Mouse (Mus musculus) intestine, embryonic 15.5 days (tissue): Measurements from ENCODE around the gene Adam33. TPM values are rescaled to one million over a fixed set of nuclear protein-coding genes. Genes with fewer than 3 reads are reported as not detected.

Experiments
- ATAC-seq: fragments of 200-750 bp; cut with Nextera tagmentation; 2 replicates; pipeline ENCODE4 v1.8.0; 2017; ENCODE audit warnings: moderate TSS enrichment, moderate library complexity
- H3K27ac ChIP-seq: fragments of 300-500 bp; sonication (generic); 2 replicates; pipeline ENCODE4 v1.5.1; 2015; ENCODE audit warnings: mild to moderate bottlenecking, inconsistent platforms
- H3K27me3 ChIP-seq: fragments of 300-500 bp; sonication (generic); replicated peaks from 2 replicates; pipeline ENCODE4 v1.6.1; 2015; ENCODE audit warnings: inconsistent platforms
- H3K36me3 ChIP-seq: fragments of 300-500 bp; sonication (generic); 2 replicates; pipeline ENCODE4 v1.6.1; 2015; ENCODE audit warnings: inconsistent platforms
- H3K4me1 ChIP-seq: fragments of 300-500 bp; sonication (generic); replicated peaks from 2 replicates; pipeline ENCODE4 v1.6.1; 2015; ENCODE audit warnings: inconsistent platforms
- H3K4me2 ChIP-seq: fragments of 300-500 bp; sonication (generic); replicated peaks from 2 replicates; pipeline ENCODE4 v1.6.1; 2015; ENCODE audit warnings: mild to moderate bottlenecking, inconsistent platforms
- H3K4me3 ChIP-seq: fragments of 300-500 bp; sonication (generic); replicated peaks from 2 replicates; pipeline ENCODE4 v1.5.1; 2015; ENCODE audit warnings: inconsistent platforms
- H3K9ac ChIP-seq: fragments of 300-500 bp; sonication (generic); 2 replicates; pipeline ENCODE4 v1.6.1; 2015; ENCODE audit warnings: inconsistent platforms
- H3K9me3 ChIP-seq: fragments of 300-500 bp; sonication (generic); 2 replicates; pipeline ENCODE4 v1.6.1; 2016; ENCODE audit warnings: inconsistent platforms
- WGBS: fragments of 180-500 bp; shearing (Covaris S2); methylation state at CpG from one replicate; pipeline ENCODE4 v1.1.7; 2015; 5-methylcytosine and 5-hydroxymethylcytosine counted together
- polyA plus RNA-seq: library from polyadenylated mRNA; unstranded; fragments of >200 nt; fragmentation: Nextera tagmentation; extraction: Ambion mirVana; gene quantifications from 2 replicates; pipeline ENCODE4 v1.2.1, GENCODE M21; 2015

Gene Adam33
- polyA plus RNA-seq, 1 experiment from 2014 or later = 3.3 TPM

DNA sequence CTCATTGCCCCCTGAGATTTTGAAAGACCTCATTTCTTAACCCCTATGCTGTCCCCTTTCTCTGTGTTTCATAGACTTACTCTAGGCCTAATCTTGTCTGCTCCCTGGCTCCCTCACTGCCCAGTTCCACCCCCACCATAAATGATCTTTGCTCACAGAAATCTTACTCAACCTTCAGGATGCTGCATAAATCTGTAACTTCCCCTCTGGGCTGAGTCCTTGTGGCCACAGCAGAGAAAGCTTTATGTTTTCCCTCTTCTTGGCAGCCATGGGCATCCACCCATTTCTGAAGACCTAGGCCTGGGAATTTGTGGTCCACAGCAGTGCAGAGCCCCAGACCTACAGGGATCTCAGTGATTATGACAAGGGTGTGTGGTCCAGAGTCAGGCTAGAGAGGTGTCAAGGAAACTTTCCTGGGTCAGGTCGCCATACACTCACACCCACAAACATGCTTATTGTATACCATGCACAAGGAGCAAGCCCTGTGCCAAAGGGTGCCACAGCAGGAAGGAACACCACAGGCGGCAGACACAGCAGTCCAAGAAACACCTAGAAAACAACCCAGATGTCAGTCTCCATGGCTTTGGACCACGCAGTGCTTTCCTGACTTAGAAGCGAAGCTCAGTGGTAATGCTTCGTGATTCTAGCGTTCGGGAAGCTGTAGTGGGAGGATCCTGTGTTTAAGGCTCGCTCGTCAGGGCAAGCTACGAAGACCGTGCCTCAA, 23.2 kb upstream of the Adam33 start, which contains the start of gene Siglec1:
Siglec1 (minus strand) TSS at position 99 of the 724 bp plus-strand sequence.
- Histone ChIP-seq H3K9me3 (no peaks in the 10 kb centered on the region), H3K4me1 (no peaks in the 10 kb centered on the region), H3K4me3 (no peak within 1 kb of the TSS), H3K4me2 (no peak within 1 kb of the TSS), H3K36me3 (no peaks in the 10 kb centered on the region), H3K27ac (no peak within 1 kb of the TSS), H3K9ac (no peak within 1 kb of the TSS), H3K27me3 (no peaks in the 10 kb centered on the region)
- WGBS = 82% methylated on average over 11 of the region's 11 CpGs
- no peak for ATAC-seq

DNA sequence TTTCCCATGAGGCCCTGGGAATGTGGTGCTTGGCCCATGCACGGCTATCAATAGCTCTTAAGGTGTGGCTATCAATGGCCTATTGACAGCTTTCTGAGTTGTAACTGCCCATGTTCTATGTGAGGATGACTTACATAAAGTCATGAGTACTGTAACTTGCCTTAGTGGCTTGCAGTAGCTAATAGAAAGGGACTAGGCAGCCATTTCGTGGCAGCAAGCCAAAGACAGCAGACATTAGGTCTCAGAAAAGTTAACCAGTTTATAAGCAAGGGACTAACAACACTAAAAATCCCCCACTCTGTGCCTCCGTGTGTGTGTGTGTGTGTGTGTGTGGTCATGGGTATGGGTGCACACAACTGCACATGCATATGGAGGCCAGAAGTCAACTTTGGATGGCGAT, 20.6 kb upstream of the Adam33 start:
- no peak overlapping the region for H3K9ac ChIP-seq
- no peak overlapping the region for H3K4me2 ChIP-seq
- 77% methylated on average over 4 of the region's 4 CpGs for WGBS
- H3K4me3 ChIP-seq = no peak overlapping the region
- no peak for ATAC-seq
- no peaks in the 10 kb centered on the region for H3K9me3 ChIP-seq
- H3K4me1 ChIP-seq = no peaks in the 10 kb centered on the region
- H3K36me3 ChIP-seq = no peaks in the 10 kb centered on the region
- H3K27me3 ChIP-seq = no peaks in the 10 kb centered on the region
- H3K27ac ChIP-seq = no peak overlapping the region

DNA sequence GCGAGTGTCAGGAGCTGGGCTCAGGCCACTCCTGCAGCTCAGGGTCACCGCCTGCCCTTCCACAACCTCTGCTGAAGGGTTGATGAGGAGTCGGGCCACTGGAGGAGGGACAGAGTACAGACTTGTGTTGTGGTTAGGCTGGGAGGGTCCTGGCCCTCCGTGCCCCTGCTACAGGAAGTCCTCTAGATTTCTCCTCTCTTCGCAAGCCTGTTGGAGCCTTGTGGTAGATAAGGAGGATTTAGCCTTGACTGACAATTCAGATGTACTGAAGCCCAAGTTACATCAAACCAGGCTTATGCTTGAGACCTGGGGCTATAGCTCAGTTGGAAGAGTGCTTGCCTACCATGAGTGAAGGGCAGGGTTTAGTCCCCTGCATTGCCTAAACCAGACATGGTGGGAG, 16.9 kb upstream of the Adam33 start:
- Histone ChIP-seq H3K36me3 (no peaks in the 10 kb centered on the region), H3K27me3 (peaks cover 4% of the 10 kb centered on the region; the same call in 1 of the 2 replicates), H3K4me1 (no peaks in the 10 kb centered on the region), H3K9ac (no peak overlapping the region), H3K27ac (no peak overlapping the region), H3K4me2 (no peak overlapping the region), H3K4me3 (no peak overlapping the region), H3K9me3 (no peaks in the 10 kb centered on the region)
- no peak for ATAC-seq
- 78% methylated on average over 5 of the region's 5 CpGs for WGBS

DNA sequence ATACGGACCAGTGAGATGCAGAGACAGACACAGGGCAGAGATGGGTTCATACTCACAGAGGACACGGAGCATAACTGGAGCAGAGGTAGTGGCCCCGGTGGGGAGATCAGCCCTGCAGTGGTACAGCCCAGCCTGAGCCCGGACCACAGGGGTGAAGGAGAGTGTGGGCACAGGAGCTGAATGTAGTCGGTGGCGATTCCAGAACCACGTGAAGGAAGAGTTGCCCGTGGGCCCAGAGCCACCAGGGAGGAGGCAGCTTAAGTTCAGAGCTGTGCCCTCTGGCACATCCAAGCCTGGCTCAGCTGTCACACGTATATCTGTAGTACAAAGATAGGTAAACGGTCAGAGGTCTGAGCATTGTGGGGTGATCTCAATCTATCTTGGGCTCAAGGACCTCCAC, 8.9 kb upstream of the Adam33 start:
- no peak for ATAC-seq

DNA sequence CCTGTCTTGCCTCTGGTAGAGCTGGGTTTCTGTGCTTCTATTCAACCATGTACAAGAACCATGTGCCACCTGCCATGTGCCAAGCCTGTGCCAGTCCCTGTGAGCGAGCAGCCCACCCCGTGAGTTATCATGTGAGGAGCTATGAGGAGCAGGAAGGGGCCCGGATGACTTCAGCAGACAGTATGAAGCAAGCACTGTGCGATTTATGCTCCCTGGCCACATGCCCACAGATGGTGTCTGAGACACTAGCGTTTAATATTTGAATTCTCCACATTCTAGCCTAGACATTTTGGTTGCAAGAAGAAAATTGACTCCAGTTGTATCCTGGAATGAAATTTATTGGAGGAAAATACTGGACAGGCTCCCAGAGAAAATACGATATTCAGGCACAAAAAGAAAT, 3.9 kb upstream of the Adam33 start:
- Histone ChIP-seq H3K27me3 (peaks cover 7% of the 10 kb centered on the region), H3K27ac (no peak overlapping the region), H3K9me3 (no peaks in the 10 kb centered on the region), H3K4me1 (peaks cover 11% of the 10 kb centered on the region), H3K4me2 (no peak overlapping the region), H3K4me3 (no peak overlapping the region), H3K9ac (no peak overlapping the region), H3K36me3 (no peaks in the 10 kb centered on the region)
- WGBS = 44% methylated on average over 6 of the region's 6 CpGs
- no peak for ATAC-seq

More for the DNA sequence above, 8.9 kb upstream of the Adam33 start:
- no peaks in the 10 kb centered on the region for H3K27me3 ChIP-seq
- H3K36me3 ChIP-seq = no peaks in the 10 kb centered on the region
- H3K27ac ChIP-seq = no peak overlapping the region
- H3K4me2 ChIP-seq = no peak overlapping the region
- WGBS = 84% methylated on average over 10 of the region's 10 CpGs
- H3K4me1 ChIP-seq = no peaks in the 10 kb centered on the region
- H3K4me3 ChIP-seq = no peak overlapping the region
- no peak overlapping the region for H3K9ac ChIP-seq
- no peaks in the 10 kb centered on the region for H3K9me3 ChIP-seq

DNA sequence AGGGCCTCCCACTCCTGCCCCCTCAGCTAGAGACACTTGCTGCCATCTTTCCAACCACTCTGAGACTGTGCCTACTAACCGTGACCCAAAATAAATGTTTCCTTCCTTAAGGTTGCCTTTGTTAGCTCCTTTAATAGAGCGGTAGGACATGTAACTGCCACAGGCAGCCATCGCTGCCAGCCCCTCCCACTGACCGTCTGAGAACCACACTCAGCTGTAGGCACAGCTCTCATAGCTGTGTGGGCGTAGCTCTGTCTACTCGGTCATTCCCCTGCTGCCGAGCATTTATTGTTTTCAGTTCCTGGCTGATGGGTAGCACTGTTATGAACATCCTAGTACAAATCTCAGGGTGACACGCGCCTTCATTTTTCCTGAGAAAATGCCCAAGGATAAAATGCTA, 2.7 kb upstream of the Adam33 start:
- no peak for ATAC-seq
- Histone ChIP-seq H3K27me3 (peaks cover 11% of the 10 kb centered on the region), H3K9me3 (no peaks in the 10 kb centered on the region)

DNA sequence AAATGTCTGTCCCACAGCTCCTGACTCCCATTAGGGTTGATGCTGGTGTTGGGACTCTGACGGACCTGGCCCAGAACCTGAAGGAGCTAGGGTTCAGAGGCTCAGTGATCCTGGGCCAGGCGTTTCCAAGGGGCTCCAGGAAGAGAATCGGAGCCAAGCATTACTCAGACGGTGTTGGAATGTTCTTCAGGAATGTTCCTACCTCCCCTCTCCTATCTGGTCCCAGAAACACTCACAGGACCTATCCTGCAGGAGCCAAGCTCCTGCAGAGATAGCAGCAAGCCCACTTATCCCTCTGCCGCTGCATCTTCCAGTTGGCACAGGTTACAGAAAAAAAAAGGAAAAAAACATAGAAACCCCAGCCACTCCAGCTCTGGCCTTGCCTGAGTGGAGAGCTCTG, 2.0 kb downstream of the Adam33 start:
- Histone ChIP-seq H3K9ac (no peak overlapping the region), H3K4me1 (peaks cover 20% of the 10 kb centered on the region), H3K9me3 (no peaks in the 10 kb centered on the region), H3K36me3 (no peaks in the 10 kb centered on the region), H3K4me2 (no peak overlapping the region), H3K4me3 (no peak overlapping the region), H3K27me3 (peaks cover 16% of the 10 kb centered on the region), H3K27ac (no peak overlapping the region)
- no peak for ATAC-seq
- 48% methylated on average over 5 of the region's 5 CpGs for WGBS

More for the DNA sequence above, 2.7 kb upstream of the Adam33 start:
- H3K4me1 ChIP-seq = peaks cover 11% of the 10 kb centered on the region
- 60% methylated on average over 9 of the region's 9 CpGs for WGBS
- H3K36me3 ChIP-seq = no peaks in the 10 kb centered on the region
- no peak overlapping the region for H3K9ac ChIP-seq
- H3K27ac ChIP-seq = no peak overlapping the region
- no peak overlapping the region for H3K4me2 ChIP-seq
- H3K4me3 ChIP-seq = no peak overlapping the region

DNA sequence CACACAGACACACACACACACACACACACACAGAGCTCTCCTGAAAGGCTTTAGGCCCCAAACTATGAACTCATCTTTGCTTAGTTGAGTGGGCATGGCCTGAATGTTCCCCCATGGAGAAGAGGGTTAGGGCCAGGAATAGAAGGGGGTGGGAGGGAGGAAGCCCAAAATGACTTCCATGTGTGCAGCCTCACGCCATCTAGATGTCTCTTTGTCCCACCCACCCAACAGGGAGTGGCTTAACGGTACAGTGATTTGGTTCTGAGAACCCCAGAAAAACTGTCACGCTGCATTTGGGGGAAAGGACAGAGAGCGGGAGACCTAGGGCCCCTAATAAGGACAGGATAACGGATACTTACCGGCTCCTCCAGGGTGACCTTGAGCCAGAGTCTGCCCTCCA, 2.8 kb downstream of the Adam33 start:
- Histone ChIP-seq H3K36me3 (no peaks in the 10 kb centered on the region), H3K9ac (no peak overlapping the region), H3K27me3 (peaks cover 20% of the 10 kb centered on the region), H3K4me1 (peaks cover 25% of the 10 kb centered on the region), H3K9me3 (no peaks in the 10 kb centered on the region), H3K4me3 (no peak overlapping the region), H3K27ac (no peak overlapping the region), H3K4me2 (no peak overlapping the region)
- no peak for ATAC-seq
- 75% methylated on average over 6 of the region's 6 CpGs for WGBS

DNA sequence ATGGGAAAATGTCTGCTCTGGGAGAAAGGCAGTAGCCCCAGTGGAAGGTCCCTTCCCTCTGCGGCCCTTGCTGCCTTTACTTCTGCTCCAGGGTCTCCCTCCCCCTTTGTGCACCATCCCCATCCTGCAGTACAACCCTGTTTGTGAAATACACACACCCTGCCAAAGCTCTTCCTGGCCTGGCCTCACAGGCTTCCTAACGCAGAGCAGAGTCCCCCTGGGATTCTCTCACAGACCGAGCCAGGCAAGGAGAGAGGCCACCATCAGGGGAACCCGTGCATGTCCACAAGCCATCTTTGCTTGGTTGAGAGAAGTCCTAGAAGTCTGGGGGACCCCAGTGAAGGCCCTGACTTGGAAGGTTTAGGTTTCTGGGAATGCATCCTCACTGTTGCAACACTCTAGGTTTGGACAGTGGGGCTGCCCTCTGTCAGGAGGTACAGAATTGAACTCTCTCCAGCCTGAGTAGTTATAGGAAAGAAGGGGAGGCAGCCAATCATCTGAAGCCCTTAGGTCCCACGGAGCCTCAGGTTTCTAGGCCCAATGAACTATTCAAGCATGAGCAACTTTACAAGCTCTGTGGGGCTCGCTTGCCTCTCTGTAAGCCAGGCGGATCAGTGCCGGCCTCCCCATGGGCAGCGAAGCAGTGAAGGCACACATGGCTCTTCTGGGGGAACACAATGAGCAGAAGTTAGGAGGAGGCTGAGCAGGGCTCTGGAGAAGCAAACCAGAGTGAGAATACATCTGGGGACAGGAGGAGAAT, 3.7 kb downstream of the Adam33 start:
- H3K27ac ChIP-seq = peak overlapping the region; percentile 9; the same call in 1 of the 2 replicates
- peaks cover 29% of the 10 kb centered on the region for H3K4me1 ChIP-seq
- 74% methylated on average over 9 of the region's 9 CpGs for WGBS
- no peaks in the 10 kb centered on the region for H3K36me3 ChIP-seq
- H3K4me3 ChIP-seq = no peak overlapping the region
- H3K4me2 ChIP-seq = no peak overlapping the region
- no peak for ATAC-seq
- no peak overlapping the region for H3K9ac ChIP-seq
- H3K9me3 ChIP-seq = no peaks in the 10 kb centered on the region
- peaks cover 29% of the 10 kb centered on the region for H3K27me3 ChIP-seq

DNA sequence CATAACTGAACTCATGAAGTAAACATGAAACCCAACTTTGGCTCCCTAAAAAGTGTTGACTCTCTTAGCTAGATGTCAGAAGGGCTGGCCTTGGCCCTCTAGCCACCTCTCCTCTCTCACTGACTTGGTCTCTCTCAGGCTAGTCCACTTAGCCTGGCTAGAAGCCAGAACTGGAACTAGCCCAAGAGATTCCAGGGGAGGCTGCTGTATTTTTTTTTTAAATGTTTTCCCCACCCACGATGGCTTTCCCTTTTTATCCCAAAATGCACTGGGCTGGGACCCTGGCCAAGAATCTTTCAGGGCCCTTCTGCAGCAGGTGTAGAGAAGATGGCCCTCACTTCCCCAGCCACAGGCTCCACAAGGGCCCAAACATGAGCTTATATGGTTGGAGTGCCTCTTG, 4.2 kb downstream of the Adam33 start:
- Histone ChIP-seq H3K27ac (no peak overlapping the region), H3K4me1 (peaks cover 35% of the 10 kb centered on the region)

DNA sequence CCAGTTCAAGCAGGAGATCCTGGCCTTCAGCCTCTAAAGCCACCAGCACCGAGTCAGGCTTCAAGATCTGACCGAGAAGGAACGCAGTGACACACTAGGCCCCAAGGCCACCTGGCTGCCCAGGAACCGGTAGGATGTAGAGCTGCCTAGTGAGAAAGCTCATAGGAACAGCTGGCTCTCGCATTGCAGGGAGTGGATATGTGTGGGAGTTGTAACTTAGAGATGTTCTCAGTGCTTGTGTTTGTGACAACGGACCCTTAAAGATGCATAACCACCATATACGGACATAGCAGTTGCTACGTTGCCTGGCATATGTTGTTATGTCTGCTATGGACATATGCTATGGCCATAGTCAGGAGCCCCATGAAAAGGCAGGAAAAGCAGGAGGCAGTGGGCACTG, 4.9 kb downstream of the Adam33 start:
- 90% methylated on average over 8 of the region's 8 CpGs for WGBS
- Histone ChIP-seq H3K36me3 (no peaks in the 10 kb centered on the region), H3K4me1 (peaks cover 42% of the 10 kb centered on the region), H3K27me3 (peaks cover 41% of the 10 kb centered on the region), H3K9ac (no peak overlapping the region), H3K9me3 (no peaks in the 10 kb centered on the region), H3K4me3 (no peak overlapping the region), H3K4me2 (no peak overlapping the region), H3K27ac (no peak overlapping the region)
- ATAC-seq = no peak

More for the DNA sequence above, 4.2 kb downstream of the Adam33 start:
- Histone ChIP-seq H3K9ac (no peak overlapping the region), H3K36me3 (no peaks in the 10 kb centered on the region), H3K4me3 (no peak overlapping the region), H3K27me3 (peaks cover 34% of the 10 kb centered on the region), H3K9me3 (no peaks in the 10 kb centered on the region), H3K4me2 (no peak overlapping the region)
- ATAC-seq = no peak
- WGBS = 32% methylated on average over 1 of the region's 1 CpGs

DNA sequence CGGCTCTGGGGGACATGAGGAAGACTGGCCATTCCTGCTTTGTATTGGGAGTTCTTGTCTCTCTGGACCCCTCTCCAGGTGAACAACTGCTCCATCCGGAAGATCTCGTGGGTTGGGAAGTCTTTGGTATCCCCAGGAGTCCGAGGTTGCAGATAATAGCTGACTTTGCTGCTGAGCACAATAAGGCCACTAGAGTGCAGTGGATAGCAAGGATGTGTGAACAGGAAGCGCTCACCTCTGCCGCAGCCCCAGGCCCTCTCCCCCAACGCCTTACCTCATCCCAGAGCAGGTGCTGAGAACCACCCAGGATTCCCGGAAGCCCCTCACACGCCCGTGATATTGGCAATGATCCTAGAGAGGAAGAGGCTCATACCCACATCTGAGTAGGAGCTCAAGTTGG, 7.4 kb downstream of the Adam33 start:
- peaks cover 39% of the 10 kb centered on the region for H3K4me1 ChIP-seq
- 7% methylated on average over 10 of the region's 10 CpGs for WGBS
- H3K4me3 ChIP-seq = no peak overlapping the region
- peak; percentile 61; the same call in 1 of the 2 replicates for ATAC-seq
- H3K9ac ChIP-seq = no peak overlapping the region
- H3K9me3 ChIP-seq = no peaks in the 10 kb centered on the region
- H3K27me3 ChIP-seq = peaks cover 48% of the 10 kb centered on the region
- H3K4me2 ChIP-seq = peak overlapping the region; percentile 31
- no peak overlapping the region for H3K27ac ChIP-seq
- H3K36me3 ChIP-seq = no peaks in the 10 kb centered on the region
